Mouse (Mus musculus) spleen, embryonic (tissue): ENCODE data around the gene Psme3.

Experiments used
- CTCF ChIA-PET: fragments of 350-600 bp; sonication (Branson Sonifier 250); formaldehyde crosslinking; loops from one replicate; lab custom pipeline; 2022; lab: Charles Lee

Gene Psme3

DNA sequence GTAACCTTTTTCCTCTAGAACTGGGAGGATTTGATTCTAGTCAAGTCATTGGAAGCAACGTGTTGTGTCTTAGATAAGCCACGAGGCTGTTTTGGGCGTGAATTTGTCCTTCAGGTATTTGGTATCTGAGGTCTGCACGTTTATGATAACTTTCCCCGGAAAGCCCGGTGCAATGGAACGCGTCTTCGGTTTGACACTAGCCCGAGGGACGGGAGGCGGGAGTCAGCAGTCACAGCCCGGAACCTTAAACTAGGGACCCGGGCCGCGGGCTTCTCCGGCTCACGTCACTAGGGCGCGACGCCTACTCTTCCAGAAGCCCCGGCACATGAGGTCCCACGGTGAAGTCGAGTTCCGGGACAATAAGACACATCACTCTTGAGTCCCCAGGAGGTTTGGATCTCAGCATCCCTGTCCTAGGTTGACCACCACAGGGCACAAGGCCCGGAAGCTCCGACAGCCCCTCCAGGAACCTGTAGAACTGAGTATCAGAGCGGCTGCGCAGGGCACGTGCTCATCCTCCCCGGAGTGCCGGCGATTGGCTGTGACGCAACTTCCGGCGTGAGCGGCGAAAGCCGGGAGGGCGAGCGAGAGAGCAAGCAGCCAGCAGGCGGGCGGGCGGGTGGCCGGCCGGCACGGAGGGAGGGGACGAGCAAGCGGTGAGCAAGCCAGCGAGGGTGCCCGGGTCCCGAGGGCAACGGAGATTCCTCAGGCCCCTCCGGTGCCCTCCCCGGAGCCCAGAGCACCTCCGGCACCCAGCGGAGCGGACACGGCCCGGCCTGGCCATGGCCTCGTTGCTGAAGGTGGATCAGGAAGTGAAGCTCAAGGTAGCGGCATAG, at the start of gene Psme3:
Psme3 (plus strand) TSS at position 549 of the 836 bp plus-strand sequence.
- CTCF ChIA-PET = no interaction called here

DNA sequence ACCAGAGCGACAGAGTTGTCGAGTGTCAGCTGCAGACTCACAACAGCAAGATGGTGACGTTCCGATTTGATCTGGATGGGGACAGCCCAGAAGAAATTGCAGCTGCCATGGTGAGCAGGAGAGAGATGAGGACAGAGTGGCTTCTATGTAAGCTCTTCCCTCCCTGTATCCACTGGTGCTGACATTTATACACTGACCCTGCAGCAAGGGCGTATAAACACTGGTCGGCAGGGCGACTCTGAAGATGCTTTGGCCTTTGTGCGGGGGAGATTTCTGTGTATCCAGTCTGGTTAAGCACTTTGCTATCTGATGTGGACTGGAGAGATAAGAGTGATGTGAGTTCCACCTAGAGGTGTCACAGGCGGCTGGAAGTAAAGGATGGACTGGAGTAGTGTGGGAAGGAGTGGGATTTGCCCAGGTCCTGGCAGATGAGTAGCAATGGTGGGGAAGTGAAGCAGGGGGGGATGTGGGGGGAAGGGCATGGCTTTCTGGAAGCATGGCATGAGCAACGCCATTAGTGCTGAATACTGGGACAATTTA, 46.4 kb upstream of the Psme3 start:
- CTCF ChIA-PET = no interaction called here

DNA sequence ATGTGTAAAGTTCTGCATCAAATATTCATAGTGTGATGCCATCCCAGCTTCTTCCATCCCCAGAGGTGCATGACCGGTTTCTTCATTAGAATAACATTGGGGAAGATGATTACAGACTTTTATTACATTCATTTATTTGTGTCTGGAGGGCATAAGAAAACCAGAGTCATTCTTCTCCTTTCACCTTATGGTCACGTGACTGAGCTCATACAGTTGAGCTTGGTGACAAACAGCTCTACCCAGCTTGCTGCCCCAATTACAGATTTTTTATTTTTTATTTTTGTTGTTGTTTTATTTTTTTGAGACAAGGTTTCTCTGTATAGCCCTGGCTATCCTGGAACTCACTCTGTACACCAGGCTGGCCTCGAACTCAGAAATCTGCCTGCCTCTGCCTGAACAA, 43.6 kb upstream of the Psme3 start:
- CTCF ChIA-PET = interaction anchor here (1.0 kb wide), 1 partner anchor 240 kb away, joined by 8 read pairs; no protein-coding TSS in a partner anchor

DNA sequence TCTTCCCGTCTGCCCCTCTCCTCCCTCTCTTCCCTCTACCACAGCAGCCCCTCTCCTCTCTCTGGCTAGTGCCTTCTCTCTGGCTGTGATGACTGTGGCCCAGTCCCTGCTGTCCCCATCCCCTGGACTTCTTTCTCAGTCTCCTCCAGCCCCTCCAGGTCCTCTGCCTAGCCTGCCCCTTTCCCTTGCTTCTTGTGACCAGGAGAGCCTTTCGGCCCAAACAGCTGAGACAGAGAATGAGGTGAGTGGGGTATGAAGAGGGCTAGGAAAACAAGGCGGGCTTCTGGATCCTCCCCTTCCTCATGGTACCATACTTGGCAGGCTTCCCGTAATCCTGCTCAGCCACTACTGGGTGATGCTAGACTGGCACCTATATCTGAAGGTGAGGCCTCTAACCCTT, 40.7 kb upstream of the Psme3 start:
- CTCF ChIA-PET = interaction anchor here (0.6 to 0.7 kb wide), 2 partner anchors 469 to 608 kb away, joined by 3 to 29 read pairs; no protein-coding TSS in a partner anchor

DNA sequence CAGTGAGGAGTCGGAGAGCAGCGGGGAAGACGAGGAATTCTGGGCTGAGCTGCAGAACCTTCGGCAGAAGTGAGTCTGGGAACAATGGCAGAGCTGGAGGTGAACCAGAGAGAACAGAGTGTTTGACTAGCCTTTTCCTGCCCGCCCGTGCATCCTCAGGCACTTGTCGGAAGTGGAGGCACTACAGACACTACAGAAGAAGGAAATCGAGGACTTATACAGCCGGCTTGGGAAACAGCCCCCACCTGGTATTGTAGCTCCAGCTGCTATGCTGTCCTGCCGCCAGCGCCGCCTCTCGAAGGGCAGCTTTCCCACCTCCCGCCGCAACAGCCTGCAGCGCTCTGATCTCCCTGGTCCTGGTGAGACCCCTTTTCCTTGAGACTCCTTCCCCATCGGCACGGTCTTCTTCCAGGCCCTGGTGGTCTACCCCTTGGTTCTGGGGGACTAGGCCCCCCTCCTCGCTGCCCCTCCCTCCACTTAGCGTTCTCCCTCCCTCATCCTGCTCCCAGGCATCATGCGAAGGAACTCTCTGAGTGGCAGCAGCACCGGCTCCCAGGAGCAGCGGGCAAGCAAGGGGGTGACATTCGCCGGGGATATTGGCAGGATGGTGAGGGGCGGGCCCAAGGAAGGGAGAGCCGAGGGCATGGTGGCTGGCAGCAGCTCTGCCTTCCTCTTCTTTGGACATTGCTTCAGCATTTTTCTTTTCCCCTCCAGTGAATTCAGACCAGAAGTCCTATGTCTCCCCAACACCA, 39.5 kb upstream of the Psme3 start:
- CTCF ChIA-PET = interaction anchor here (0.7 kb wide), 1 partner anchor 470 kb away, joined by 29 read pairs; no protein-coding TSS in a partner anchor

DNA sequence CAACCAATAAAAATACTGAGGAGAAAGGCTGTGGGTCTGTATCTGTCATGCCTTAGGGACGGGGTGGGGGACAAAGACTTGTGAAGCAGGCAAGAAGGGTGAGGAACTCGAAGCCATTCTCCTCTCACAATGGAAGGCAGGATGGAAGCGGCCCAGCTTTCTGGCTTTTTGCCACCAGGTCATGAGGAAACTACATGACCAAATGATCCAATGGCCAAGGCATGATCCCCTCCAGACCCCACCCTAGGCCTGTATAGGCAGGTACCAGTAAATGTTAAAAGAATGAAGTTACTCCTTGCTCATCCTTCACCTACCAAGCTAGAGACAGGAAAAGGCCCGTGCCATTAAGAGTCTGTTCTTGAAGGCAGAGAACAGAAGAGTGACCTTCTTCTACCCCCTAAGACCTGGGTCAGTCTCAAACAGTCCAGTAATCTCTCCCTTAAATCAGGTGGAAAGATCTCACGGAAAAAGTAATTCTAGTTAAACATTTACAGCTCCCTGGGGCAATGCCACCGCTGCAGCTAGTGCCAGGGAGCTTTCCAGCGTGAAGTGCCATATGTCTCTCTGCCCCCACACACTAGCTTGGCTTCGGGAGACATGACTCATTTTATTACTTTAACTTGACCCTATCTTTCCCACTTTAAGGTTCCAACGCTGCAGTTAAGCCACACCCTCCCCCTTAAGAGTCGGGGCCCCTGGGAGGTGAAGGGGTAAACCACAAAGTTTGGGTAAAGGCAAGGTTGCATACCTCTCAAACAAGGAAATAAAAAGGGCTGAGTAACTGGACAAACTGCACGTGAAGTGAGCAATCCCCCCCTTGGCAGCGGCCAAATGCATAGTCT, 38.4 kb upstream of the Psme3 start:
- CTCF ChIA-PET = no interaction called here

DNA sequence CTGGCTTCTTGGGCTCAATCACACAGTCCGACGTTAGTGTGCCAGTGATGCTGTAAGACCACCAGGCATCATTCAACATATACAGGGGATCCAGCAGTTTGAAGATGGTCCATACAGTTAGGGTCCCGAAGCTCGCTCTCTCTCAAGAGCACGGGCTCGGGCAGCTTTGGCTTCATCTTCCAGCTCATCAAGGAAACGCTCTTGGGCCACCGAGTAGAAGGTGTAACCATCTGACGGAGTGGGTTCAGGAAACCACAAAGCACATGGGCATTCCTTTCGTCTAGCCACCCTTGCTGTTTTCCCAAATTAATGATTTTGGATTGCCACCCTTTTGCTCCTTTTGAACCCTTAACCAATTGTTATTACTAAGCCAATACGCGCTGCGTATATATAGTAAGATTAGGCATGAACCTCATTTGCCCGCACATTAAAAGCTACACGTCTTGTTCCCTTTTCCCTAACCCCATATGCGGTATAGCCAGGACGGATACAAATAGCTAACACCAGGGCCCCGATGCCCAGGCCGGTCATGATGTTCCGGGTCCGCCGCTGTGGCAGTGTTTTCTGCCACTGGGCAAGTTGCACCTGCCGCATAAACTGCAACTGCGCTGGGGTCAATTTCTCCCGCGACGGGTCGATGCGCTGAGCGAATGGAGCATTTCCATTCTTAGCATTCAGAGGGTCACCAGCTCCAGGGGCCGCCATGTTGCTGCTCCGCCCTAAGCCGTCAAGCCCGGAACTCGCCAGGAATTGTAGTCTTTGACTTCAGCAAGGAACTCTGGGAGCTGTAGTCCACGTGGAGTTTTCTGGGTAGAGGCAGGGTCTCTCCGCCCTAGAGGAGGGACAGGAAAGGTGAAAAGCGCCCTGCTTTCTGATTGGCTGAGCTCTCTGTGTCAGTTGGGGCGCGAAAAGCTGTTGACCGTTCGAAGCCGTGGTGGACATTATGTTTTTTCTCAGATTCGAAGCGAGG, 37.5 kb upstream of the Psme3 start, which contains the start of the genes Cntd1 and Coa3:
Cntd1 (plus strand) TSS at position 790 of the 970 bp plus-strand sequence.
Coa3 (minus strand) TSS at position 892 of the 970 bp plus-strand sequence.
- CTCF ChIA-PET = interaction anchor here (1.3 kb wide), 1 partner anchor 24 kb away, joined by 4 read pairs; the partner anchor contains the start of gene Becn1

DNA sequence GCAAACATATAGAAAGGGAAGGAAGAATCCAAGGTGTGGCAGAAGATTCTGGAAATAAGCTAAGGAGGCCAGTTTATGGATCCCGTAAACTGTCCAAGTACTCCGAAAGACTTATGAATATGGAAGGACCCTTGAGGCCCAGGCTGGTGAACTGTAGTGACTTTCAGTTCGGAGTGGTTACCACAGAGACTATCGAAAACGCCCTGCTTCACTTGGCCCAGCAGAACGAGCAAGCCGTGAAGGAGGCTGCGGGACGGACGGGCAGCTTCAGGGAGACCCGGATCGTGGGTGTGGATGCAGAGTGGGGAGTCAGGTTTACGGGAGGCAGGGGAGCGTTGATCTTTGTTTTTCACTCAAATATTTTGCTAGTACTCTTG, 36.8 kb upstream of the Psme3 start:
- CTCF ChIA-PET = interaction anchor here (1.3 kb wide), 1 partner anchor 23 kb away, joined by 4 read pairs; the partner anchor contains the start of gene Becn1

DNA sequence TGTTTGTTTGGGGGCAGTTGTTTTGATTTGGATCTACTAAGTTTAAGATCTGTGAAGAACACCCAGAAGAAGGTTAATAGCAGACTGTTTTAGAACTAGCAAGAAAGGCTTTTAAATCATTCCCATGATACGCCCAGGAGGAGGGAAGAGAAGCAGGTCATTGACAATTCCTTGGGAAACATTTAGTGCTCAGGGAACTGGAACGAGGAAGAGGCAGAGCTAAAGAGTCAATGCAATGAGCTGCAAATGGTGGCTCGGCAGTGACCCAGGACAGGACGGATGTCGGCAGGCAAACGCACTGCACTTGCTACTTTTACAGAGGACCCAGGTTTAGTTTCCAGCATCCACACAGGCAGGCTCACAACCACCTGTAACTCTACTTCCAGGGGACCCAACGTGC, 35.2 kb upstream of the Psme3 start:
- CTCF ChIA-PET = no interaction called here

DNA sequence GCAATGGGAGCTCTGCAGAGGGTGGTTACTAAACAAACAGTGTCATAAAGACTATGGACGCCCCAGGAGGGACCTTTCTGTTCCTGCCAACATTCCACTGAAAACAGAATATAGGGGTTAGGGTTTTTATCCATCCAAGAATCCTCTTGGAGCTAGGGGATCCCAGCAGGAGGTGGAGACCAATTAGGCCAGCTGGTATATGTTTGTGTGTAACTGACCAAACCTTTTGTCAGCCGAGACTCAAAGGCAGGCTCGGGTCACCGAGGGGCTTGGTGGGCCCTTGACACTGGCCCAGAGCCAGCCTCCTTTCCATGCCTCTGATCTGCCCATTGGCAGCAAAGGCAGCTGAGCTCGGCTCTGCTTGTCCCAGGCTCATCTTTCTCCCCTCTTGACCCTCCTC, 33.1 kb upstream of the Psme3 start:
- CTCF ChIA-PET = no interaction called here

DNA sequence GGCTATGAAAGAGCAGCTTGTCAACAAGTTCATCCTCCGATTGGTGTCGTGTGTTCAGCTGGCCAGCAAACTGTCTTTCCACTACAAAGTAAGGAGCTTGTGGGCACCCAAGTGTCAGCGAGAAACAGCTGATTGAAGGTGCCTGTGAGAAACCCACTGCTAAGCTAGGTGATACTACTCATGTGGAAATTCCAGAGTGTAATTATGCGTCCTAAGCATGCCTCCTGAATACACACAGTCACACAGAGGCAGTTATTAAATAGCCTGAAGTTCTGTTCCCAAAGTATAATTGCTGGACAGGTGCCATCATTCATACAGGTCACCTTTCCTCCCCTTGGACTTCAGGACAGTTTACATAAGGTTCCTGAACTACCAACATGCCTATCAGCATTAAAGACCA, 32.2 kb upstream of the Psme3 start:
- CTCF ChIA-PET = no interaction called here

DNA sequence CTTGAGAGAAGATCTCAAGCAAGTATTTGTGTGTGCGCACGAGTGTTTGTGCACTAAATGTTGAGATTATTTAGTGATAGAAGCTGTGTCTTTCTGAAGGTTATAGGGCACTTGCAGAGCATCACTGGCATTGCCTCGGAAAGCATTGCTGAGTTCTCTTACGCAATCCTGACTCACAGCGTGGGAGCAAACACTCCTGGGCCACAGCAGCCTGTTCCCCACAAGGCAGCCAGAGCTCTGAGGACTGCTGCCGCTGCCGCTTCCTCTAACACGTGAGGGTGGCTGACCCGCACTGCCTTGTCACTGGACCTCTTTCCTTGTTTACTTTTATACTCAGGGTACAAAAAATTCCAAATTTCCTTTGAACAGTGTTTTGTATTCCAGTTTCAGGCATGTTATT, 28.7 kb upstream of the Psme3 start:
- CTCF ChIA-PET = no interaction called here

DNA sequence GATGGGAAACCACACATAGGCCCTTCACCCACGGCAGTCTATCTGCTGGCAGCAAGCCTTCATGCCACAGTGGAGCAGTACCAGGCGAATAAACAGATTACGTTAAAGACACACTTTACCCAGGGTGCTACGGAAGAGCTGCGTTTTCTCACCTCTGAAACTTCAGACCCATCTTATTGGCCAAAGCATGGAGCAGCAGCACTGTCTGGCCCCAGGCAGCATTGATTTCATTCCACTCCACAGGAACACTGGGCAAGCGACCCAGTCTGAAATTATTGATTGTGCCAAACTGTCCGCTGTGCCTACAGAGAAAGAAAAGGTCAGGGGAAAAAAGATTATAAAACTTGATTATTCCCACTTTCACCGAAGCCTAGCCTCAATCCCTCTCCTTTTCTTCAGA, 24.8 kb upstream of the Psme3 start:
- CTCF ChIA-PET = no interaction called here

DNA sequence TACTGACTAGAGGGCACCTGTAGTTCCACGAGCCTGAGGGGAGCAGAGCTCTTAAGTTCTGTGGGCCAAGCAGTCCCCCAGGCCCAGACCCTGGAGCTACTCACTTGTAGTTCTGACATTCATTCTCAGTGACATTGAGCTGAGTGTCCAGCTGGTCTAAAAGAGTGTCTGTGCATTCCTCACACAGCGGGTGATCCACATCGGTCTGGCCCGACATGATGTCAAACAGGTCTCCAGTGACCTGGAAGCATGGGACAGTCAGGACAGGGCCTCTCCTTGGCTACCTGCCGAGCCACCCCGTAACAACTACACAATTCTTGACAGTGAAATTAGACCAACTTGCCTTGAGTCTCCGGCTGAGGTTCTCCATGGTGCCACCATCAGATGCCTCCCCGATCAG, 20.8 kb upstream of the Psme3 start:
- CTCF ChIA-PET = interaction anchor here (0.6 kb wide), 1 partner anchor 80 kb away, joined by 3 read pairs; no protein-coding TSS in a partner anchor

DNA sequence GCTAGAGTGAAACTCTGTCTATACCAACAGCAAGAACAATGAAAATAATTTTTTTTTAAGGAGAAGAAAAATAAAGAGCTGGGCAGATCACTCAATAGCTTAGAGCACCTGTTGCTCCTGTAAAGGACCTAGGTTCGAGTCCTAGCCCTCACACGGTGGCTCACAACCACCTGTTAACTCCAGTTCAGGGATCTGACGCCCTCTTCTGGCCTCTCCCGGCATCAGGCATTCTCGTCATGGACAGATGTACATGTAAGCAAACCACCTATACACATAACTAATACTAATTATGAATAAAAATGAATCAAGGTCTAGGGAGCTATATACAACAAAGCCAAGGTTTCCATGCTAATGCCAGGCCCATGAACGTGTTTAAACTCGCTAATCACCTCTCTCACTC, 15.1 kb upstream of the Psme3 start:
- CTCF ChIA-PET = no interaction called here

DNA sequence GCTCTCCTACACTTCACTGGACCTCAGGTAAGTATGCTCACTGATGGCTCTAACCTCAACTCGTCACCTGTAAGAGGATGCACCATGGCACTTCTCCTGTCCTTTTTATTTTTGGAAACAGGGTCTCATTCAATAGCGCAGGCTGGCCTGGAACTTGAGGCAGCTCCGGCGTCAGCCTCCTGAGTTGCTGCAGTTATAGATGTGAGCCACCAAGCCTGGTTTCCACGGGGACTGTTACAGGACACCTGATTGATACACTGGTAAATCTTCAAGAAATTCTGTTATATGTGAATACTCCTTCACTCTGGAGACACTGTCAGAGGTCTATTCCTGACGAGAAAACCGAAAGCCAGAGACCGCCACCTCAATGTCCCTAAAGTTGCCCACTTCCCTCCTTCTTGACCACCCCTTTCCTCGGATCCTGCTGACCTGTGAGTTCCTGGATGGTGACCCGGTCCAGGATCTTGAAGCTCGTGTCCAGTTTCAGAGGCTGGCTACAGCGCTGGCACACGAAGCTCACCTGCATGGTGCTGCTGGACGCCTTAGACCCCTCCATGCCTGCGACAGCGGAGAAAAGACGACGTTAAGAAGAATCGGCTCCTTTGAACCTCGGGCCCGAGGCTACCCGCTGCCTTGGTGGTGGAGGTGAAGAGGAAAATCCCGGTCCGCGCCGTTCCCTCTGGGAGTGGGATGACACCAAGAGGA, 14.6 kb upstream of the Psme3 start:
- CTCF ChIA-PET = no interaction called here

DNA sequence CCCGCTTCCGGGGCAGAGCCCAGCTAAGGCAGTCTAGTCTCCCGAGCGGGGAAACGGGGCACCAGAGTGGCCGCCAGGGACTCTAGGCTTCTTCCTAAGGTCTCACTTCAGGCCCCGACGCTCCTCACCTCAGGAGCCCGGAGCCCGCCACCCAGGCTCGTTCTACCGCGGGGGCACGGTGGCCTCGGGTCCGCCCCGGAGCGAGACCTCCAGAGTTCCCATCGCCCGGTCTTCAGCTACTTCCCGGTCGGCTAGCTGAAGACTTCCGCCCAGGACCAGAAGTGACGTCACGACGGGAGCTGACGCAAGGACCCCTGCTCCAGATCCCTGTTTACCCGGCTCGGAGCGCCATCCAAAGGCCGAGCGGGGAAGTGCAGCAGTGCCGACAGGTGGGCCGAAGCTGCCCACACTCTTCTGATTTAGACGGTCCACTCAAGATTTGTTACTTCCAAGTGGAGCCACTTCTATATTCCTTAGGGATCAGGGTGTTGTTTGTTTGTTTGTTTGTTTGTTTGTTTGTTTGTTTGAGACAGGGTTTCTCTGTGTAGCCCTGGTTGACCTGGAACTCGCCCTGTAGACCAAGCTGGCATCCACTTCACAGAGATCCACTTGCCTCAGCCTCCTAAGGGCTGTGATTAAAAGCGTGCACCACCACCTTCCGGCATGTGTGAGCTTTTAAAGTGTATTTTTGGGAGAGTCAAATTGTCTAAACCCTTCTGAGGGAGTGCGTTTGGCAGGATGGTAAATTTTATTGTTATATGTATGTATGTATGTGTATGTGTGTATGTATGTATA, 13.8 kb upstream of the Psme3 start, which contains the start of gene Becn1:
Becn1 (minus strand) TSS at position 283 of the 795 bp plus-strand sequence.
- CTCF ChIA-PET = interaction anchor here (0.9 kb wide), 1 partner anchor 23 kb away, joined by 4 read pairs; the partner anchor contains the start of genes Cntd1 and Coa3

DNA sequence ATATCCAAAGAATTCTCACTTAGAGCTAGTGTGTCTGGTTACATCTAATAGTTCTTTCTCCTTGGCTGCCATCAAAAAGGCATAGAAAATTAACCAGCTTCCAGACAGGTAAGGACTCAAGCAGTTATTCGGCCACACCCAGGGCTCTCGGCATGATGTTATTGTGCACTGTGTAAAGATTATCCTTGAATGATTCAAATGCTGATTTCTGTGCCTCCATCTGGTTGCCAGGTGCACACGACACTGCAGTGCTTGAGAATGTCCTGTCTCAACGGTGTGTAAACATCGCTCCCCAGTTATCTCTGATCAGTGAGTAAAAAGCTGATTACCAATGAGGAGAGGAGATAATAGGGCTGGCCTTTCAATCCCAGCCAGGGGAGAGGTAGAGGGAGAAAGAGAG, 8.3 kb upstream of the Psme3 start:
- CTCF ChIA-PET = interaction anchor here (0.5 kb wide), 1 partner anchor 10 kb away, joined by 4 read pairs; no protein-coding TSS in a partner anchor
